Mouse (Mus musculus): Measurements from ENCODE around the gene Rnf167.

Rnf167 gene

GRCm38 (mm10) chr11:70646691-70647650, at the start of gene Rnf167, which contains the start of gene Slc25a11:
TSS of gene Rnf167 (plus strand) at chr11:70647235.
TSS of gene Slc25a11 (minus strand) at chr11:70647479.
- DNase-seq (ENCODE audit: low read depth): peak; percentile 98

GRCm38 (mm10) chr11:70597301-70597700, 49.7 kb upstream of the Rnf167 start:
- no peak for DNase-seq (ENCODE audit: low read depth)

GRCm38 (mm10) chr11:70598451-70598953, 48.5 kb upstream of the Rnf167 start:
- DNase-seq (ENCODE audit: low read depth): no peak

GRCm38 (mm10) chr11:70605024-70605566, 41.9 kb upstream of the Rnf167 start:
- peak; percentile 58 for DNase-seq (ENCODE audit: low read depth)

DNA sequence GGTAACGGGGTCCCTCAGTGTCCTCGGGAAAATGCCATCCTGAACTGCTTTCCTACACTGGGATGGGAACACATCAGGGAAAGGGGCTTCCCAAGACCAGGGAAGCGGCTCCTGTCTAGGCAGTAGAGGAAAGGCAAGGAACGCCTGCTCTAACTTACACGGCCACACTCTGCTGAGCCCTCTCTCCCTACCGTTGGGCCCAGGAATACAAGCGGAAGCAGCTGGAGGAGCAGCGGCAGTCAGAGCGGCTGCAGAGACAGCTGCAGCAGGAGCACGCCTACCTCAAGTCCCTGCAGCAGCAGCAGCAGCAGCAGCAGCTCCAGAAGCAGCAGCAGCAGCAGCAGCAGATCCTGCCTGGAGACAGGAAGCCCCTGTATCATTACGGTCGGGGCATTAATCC, 40.3 kb upstream of the Rnf167 start:
- DNase-seq (ENCODE audit: low read depth): no peak

- DNase-seq (ENCODE audit: low read depth): no peak
Measured at GRCm38 (mm10) chr11:70607611-70608010, 39.4 kb upstream of the Rnf167 start.

DNA sequence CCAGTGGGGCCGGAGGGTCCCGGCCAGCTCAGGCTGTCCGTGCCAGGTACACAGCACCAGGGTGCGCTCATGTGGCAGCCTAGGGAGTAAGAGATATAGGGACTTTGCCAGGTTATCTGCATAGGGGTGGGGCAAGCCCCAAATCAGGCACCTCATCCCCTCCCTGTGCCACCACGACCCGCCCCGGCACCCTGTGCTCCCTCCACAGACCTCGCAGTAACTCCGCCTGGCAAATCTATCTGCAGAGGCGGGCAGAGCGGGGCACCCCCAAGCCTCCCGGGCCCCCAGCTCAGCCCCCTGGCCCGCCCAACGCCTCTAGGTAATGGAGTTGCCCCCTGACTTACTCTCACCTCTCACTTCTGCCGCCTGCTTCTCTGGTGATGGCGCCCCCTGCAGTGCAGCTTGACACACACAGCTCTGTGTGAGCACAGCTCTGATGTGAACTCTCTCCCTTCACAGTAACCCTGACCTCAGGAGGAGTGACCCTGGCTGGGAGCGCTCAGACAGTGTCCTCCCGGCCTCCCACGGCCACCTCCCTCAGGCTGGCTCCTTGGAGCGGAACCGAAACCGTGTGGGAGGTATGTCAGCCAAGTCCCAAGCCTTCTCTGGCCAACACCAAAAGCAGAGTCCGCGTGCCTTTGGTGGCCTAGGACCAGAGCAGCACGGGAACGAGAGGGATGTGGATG, 38.5 kb upstream of the Rnf167 start:
- DNase-seq (ENCODE audit: low read depth): no peak

DNA sequence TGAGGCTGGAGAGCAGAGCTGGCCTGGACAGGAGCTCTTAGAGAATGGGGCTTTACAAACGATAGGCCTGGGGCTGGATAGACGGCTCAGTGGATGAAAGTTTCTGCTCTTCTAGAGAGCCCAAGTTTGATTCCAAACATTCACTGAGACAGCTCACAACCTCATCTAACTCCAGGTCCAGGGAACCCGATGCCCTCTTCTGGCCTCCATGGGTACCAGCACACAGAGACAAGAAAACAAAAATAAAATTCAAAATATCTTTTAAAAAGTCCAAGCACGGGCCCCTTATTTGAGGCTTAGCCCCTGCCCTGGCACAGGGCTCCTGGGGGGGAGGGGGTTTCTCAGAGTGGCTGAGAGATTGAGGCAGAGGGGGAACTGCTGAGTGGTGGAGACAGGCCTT, 36.3 kb upstream of the Rnf167 start:
- no peak for DNase-seq (ENCODE audit: low read depth)

DNA sequence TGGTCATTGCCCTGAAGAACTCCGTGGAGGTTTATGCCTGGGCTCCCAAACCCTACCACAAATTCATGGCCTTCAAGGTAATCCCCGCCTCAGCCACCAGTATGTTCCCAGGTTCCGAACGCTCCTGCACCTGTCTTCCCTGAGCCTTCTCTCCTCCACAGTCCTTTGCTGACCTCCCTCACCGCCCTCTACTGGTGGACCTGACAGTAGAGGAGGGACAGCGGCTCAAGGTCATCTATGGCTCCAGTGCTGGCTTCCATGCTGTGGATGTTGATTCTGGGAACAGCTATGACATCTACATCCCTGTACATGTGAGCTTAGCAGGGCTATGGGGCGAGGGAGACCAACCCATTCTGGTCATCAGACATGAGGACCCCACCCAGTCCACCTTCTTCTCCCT, 34.5 kb upstream of the Rnf167 start:
- no peak for DNase-seq (ENCODE audit: low read depth)

GRCm38 (mm10) chr11:70615074-70615473, 32.0 kb upstream of the Rnf167 start:
- peak; percentile 60 for DNase-seq (ENCODE audit: low read depth)

DNA sequence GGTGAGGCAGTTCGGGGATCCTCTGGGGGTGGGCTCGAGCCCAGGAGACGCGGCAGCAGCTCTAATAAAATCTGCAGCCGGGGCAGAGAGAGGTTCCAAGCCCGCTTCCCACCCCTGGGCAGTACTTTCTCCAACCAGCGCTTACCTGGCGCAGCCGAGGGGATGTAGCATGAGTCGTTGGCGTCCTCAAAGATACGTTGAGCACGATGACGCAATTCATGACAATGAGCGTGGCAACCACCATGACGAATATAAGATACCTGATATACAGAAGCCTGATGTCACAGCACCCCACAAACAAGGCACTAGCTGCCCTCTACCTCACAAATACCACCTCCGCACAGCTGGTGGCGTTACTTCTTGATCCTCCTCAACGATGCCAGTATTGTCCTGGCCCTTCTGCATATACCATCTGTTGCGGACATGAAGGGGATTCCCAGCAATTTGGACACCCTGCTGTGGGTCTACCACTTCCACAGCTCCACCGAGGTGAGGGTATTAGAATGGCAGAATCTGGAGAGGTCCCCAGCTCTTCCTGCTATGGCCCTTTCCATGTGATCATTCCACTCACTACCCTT, 31.4 kb upstream of the Rnf167 start, which contains the start of gene 4930544D05Rik:
4930544D05Rik (plus strand) TSS at position 333 of the 578 bp plus-strand sequence.
- no peak for DNase-seq (ENCODE audit: low read depth)

- DNase-seq (ENCODE audit: low read depth): no peak
Measured at GRCm38 (mm10) chr11:70619101-70619500, 27.9 kb upstream of the Rnf167 start, which contains the start of gene Chrne. TSS of gene Chrne (minus strand) at chr11:70619216.

DNA sequence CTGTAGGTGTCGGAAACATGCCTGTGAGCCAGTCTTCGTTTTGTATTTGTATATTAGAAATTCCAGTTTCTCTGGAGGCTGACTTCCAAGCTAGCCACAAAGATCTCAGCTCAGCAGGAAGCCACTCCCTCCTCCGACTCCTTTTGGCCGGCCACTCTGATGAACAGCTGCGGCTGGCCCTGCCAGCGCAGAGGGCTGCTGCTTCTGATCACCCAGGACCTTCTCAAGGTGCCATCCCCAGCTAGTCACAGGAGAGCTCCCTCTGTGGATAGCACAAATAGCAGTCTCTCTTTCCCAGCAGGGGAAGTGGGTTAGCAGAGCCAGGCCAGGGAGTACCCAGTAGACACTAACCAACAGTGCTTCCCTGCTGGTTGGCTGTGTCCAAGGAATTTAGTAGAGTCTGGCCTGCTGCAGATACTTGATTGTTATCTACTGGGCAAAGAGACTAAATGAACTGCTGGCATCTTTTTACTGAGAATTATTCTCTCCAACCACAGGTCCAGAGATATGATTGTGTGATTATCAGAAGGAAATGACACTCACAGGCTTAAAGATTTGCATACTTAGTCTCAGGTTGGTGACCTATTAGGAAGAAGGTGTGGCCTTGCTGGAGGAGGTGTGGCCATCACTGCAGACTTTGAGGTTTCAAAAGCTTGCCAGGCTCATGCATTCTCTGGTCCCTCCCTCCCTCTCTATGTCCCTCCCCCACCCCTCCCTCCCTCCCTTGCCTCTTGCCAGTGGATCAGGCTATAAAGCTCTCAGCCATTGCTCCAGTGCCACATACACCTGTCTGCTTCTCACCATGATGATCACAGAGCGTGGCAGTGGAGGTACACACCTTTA, 24.8 kb upstream of the Rnf167 start:
- no peak for DNase-seq (ENCODE audit: low read depth)

DNA sequence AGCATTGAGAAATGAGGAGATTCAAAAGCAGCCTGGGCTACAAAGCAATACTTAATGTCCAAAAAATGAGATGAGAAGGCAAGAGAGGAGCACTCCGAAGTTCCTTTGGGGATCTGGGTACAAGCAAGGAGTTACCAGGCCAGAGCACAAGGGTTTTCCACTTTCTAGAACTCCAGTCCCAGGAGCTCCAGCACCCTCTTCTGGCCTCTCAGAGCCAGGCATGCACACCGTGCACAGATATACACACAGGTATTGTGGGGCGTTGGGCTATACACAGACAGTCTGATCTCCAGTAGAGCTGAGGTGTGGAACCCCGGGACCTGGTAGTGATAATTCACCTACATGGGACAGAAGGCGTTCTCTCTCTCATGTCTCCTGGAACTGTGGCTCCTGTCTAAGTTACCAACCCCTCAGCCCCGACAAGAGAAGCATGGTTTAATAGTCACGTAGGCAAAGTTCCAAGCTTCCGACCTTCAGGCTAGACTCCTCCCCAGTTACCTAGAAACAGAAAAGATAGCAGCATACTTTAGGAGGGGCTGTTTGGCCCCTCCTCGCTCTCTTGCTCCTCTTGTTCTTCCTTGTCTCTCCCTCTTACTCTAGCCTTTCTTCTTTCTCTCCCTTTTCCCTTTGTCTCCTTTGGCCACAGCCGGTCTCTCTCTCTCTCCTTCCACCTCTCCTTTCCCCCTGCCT, 23.8 kb upstream of the Rnf167 start:
- no peak for DNase-seq (ENCODE audit: low read depth)

DNA sequence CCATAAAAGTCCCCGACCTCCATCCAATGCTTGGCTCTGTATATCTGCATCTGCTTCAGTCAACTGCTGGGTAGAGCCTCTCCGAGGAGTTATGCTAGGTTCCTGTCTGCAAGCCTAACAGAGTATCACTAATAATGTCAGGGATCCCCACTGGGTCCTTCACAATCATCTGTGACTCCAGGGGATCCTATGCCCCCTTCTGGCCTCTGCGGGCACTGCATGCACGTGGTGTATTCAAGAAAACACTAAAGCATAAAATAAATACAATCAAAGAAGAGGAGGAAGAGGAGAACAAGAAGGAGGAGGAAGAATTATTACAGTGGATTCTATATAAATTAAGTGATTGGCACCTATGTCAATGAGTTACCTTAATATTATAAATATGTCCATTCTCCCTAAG, 21.6 kb upstream of the Rnf167 start:
- DNase-seq (ENCODE audit: low read depth): peak; percentile 70

DNA sequence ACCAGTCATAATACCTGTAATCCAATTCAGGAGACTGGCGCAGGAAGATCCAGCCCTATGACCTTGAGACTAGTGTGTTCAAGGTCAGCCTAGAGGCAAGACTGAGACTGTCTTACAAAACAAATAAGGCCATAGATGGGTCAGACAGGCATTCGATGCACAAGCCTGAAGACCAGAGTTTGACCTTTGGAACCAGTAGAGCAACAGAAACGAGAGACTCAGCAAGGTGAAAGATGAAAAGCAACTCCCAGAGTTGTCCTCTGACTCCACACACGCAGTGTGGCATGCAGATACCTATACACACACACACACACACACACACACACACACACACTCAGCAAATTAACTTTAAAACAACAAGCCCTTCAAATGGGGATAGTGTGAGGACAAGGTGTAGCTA, 20.2 kb upstream of the Rnf167 start:
- DNase-seq (ENCODE audit: low read depth): no peak

GRCm38 (mm10) chr11:70628431-70628830, 18.6 kb upstream of the Rnf167 start:
- no peak for DNase-seq (ENCODE audit: low read depth)

GRCm38 (mm10) chr11:70629557-70629956, 17.5 kb upstream of the Rnf167 start:
- no peak for DNase-seq (ENCODE audit: low read depth)

DNA sequence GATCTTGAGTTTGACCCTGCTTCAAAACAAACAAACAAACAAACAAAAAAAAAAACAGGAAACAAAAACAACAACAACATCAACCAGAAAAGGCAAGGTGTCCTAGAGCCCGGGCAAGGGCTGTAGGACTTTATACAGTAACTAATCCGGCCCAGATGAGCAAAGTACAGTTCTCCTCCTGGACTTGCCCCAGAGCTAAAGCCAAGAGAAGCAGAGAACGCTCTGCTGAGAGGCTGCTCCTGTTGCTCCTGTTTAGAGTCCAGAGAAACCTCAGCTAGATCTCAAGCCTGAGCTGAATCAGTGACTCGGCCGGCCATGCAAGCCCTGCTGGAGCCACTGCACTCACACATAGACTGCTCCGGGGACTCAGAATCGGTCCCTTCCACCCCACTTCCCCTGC, 16.9 kb upstream of the Rnf167 start:
- no peak for DNase-seq (ENCODE audit: low read depth)

DNA sequence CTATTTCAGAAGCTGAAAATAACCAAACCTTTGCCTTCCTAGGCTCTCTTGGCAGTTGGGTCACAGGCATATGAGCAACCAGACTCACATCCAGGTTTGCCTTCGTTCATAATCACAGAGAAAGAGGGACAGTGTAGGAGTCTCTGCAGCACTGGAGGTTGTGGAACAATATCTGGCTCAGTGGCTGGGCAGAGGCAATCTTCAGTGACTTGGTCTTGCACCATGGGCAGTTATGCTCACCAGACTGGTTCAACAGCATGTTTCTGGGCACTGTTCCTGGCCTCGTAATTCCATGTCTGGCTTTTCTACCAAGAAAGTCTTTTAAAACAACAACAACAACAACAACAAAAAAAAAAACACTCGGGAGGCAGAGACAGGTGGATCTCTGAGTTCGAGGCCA, 11.4 kb upstream of the Rnf167 start:
- no peak for DNase-seq (ENCODE audit: low read depth)

- DNase-seq (ENCODE audit: low read depth): no peak
Measured at GRCm38 (mm10) chr11:70637764-70638163, 9.3 kb upstream of the Rnf167 start.
